ENCODE assay signal across 8 mouse cellular contexts in the genomic region with DNA sequence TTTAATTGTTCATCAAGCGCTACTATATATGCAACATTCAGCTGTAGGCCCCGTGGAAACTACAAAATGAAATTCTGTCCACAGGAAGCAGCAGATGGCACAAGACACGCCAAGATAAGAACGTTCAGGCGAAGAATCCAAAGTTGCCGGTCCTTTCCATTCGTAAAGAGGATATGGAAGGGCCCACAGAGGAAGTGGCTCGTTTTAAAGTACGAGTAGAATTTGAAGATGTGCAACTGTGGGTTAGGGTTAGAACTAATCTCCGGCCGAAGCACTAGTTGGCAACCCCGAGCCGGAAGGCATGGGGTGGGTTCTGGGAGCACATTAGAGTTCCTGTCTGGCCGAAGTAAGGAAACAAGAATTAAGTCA. TPM values are rescaled to one million over a fixed set of nuclear protein-coding genes. Genes with fewer than 3 reads are reported as not detected.
DNase-seq lines count a peak whose midpoint lies in the region; ATAC-seq and TF ChIP-seq lines count a peak whose summit lies in the region.

No protein-coding gene starts in this region.

- no peaks in the 10 kb centered on the region; the same call in 1 of the 2 replicates for H3K4me1 ChIP-seq in embryonic fibroblast, embryonic 13.5 days (ENCODE audit: control insufficient read depth, insufficient read depth, low read length)
- no peaks in the 10 kb centered on the region for H3K4me1 ChIP-seq in limb, embryonic 11.5 days (ENCODE audit: control insufficient read depth, insufficient read depth, low read length)
- no peaks in the 10 kb centered on the region for H3K4me1 ChIP-seq in neural tube, embryonic 12.5 days

- ATAC-seq in limb, embryonic 11.5 days (ENCODE audit: insufficient number of reproducible peaks, low FRiP score, low TSS enrichment, low read depth), result no peak
- no peak for ATAC-seq in neural tube, embryonic 12.5 days (ENCODE audit: low FRiP score, low read depth)

- peak overlapping the region; percentile 94 for H3K9ac ChIP-seq in limb, embryonic 11.5 days (ENCODE audit: low read length)
- H3K9ac ChIP-seq in neural tube, embryonic 12.5 days, result peak overlapping the region; percentile 73

- DNase-seq in embryo, embryonic 11 days, result peak; percentile 53
- DNase-seq in embryo, embryonic 9.5 days (ENCODE audit: extremely low spot score), result no peak
- DNase-seq in CD4-positive, CD25-positive, alpha-beta regulatory T cell, adult 2 months (ENCODE audit: low read depth, low spot score), result peak; percentile 66
- no peak for DNase-seq in limb, embryonic 11.5 days (ENCODE audit: low spot score)
- no peak for DNase-seq in layer of hippocampus, postnatal 14 days (ENCODE audit: low spot score in 2 of 2)
- DNase-seq in kidney, postnatal 25 days, result no peak

- no peaks in the 10 kb centered on the region for H3K9me3 ChIP-seq in limb, embryonic 11.5 days (ENCODE audit: control insufficient read depth, low read length)
- H3K9me3 ChIP-seq in neural tube, embryonic 12.5 days, result no peaks in the 10 kb centered on the region

- no peaks in the 10 kb centered on the region for H3K27me3 ChIP-seq in limb, embryonic 11.5 days (ENCODE audit: control insufficient read depth, insufficient read depth, low read length)
- H3K27me3 ChIP-seq in neural tube, embryonic 12.5 days (replicated peaks), result no peaks in the 10 kb centered on the region

- WGBS in limb, embryonic 11.5 days, result under 1% methylated on average over 14 of the region's 14 CpGs
- WGBS in neural tube, embryonic 12.5 days, result 2% methylated on average over 14 of the region's 14 CpGs

- H3K4me2 ChIP-seq in limb, embryonic 11.5 days (ENCODE audit: low read depth, severe bottlenecking), result peak overlapping the region; percentile 57
- peak overlapping the region; percentile 67 for H3K4me2 ChIP-seq in neural tube, embryonic 12.5 days (replicated peaks)

- H3K27ac ChIP-seq in embryonic fibroblast, embryonic 13.5 days (ENCODE audit: insufficient read depth, low read length), result peak overlapping the region; percentile 82
- H3K27ac ChIP-seq in limb, embryonic 11.5 days (replicated peaks; ENCODE audit: low read depth, low read length), result peak overlapping the region; percentile 76
- peak overlapping the region; percentile 39; the same call in 1 of the 2 replicates for H3K27ac ChIP-seq in neural tube, embryonic 12.5 days

- H3K4me3 ChIP-seq in embryonic fibroblast, embryonic 13.5 days (ENCODE audit: insufficient read depth, low read length), result peak overlapping the region; percentile 77
- H3K4me3 ChIP-seq in limb, embryonic 11.5 days (ENCODE audit: low read depth, low read length), result peak overlapping the region; percentile 86
- H3K4me3 ChIP-seq in neural tube, embryonic 12.5 days, result peak overlapping the region; percentile 65

- H3K36me3 ChIP-seq in limb, embryonic 11.5 days (ENCODE audit: control insufficient read depth, insufficient read depth, low read length), result peaks cover 18% of the 10 kb centered on the region
- H3K36me3 ChIP-seq in neural tube, embryonic 12.5 days, result peaks cover 24% of the 10 kb centered on the region

- no peak; the same call in 1 of the 2 replicates for TF ChIP-seq POLR2A in embryonic fibroblast, embryonic 13.5 days (IDR thresholded peaks at IDR 0.05; ENCODE audit: low read depth, low read length)

- no peak for TF ChIP-seq CTCF in embryonic fibroblast, embryonic 13.5 days (IDR thresholded peaks at IDR 0.05; ENCODE audit: borderline replicate concordance, insufficient read depth, low read length)

RNA-seq across cellular contexts. Expression of gene Ddx23, which starts 0.5 kb away (rescaled TPM):
- 58.8 and 62.4 TPM in 2 replicates for polyA plus RNA-seq in embryonic fibroblast, embryonic 13.5 days (2011; ENCODE audit: insufficient read length, low read depth, missing spikeins)
- 24.8 and 27.7 TPM in 2 replicates for polyA plus RNA-seq in limb, embryonic 11.5 days (2014; fragmentation: Nextera tagmentation; extraction: Ambion mirVana)
- 16.4 and 23.2 TPM in 2 replicates for polyA plus RNA-seq in neural tube, embryonic 12.5 days (2016; fragmentation: Nextera tagmentation; extraction: Ambion mirVana)
- total RNA-seq in layer of hippocampus, postnatal 14 days (2021), result 10 to 100 TPM; 60.3 to 70.2 TPM

RNA-seq across cellular contexts. Expression of gene Rnd1, which starts 15.1 kb away (rescaled TPM):
- polyA plus RNA-seq in embryonic fibroblast, embryonic 13.5 days (2011; ENCODE audit: insufficient read length, low read depth, missing spikeins), result 9.6 and 14.3 TPM in 2 replicates
- polyA plus RNA-seq in limb, embryonic 11.5 days (2014; fragmentation: Nextera tagmentation; extraction: Ambion mirVana), result 0.29 and 0.37 TPM in 2 replicates
- 7.8 and 9.7 TPM in 2 replicates for polyA plus RNA-seq in neural tube, embryonic 12.5 days (2016; fragmentation: Nextera tagmentation; extraction: Ambion mirVana)
- total RNA-seq in layer of hippocampus, postnatal 14 days (2021), result 10 to 100 TPM; 18.8 to 21.5 TPM

RNA-seq across cellular contexts. Expression of gene Cacnb3, which starts 31.5 kb away (rescaled TPM):
- polyA plus RNA-seq in embryonic fibroblast, embryonic 13.5 days (2011; ENCODE audit: insufficient read length, low read depth, missing spikeins), result 40.5 and 44.2 TPM in 2 replicates
- polyA plus RNA-seq in limb, embryonic 11.5 days (2014; fragmentation: Nextera tagmentation; extraction: Ambion mirVana), result 23.4 and 25.1 TPM in 2 replicates
- 108 and 127 TPM in 2 replicates for polyA plus RNA-seq in neural tube, embryonic 12.5 days (2016; fragmentation: Nextera tagmentation; extraction: Ambion mirVana)
- total RNA-seq in layer of hippocampus, postnatal 14 days (2021), result 100 to 1,000 TPM; 159 to 168 TPM

RNA-seq across cellular contexts. Expression of gene Ccdc65, which starts 45.8 kb away (rescaled TPM):
- polyA plus RNA-seq in embryonic fibroblast, embryonic 13.5 days (2011; ENCODE audit: insufficient read length, low read depth, missing spikeins), result 2.7 and 3.2 TPM in 2 replicates
- 0.48 and 1.3 TPM in 2 replicates for polyA plus RNA-seq in limb, embryonic 11.5 days (2014; fragmentation: Nextera tagmentation; extraction: Ambion mirVana)
- polyA plus RNA-seq in neural tube, embryonic 12.5 days (2016; fragmentation: Nextera tagmentation; extraction: Ambion mirVana), result 2.1 and 2.3 TPM in 2 replicates
- total RNA-seq in layer of hippocampus, postnatal 14 days (2021), result 10 to 100 TPM in 1 of 2 experiments, 1 to 10 TPM in 1; 8.9 to 10.1 TPM

RNA-seq across cellular contexts. Expression of gene Adcy6, which starts 52.3 kb away (rescaled TPM):
- 49.8 and 56.5 TPM in 2 replicates for polyA plus RNA-seq in embryonic fibroblast, embryonic 13.5 days (2011; ENCODE audit: insufficient read length, low read depth, missing spikeins)
- polyA plus RNA-seq in limb, embryonic 11.5 days (2014; fragmentation: Nextera tagmentation; extraction: Ambion mirVana), result 16.2 and 18.9 TPM in 2 replicates
- 14.5 and 16.3 TPM in 2 replicates for polyA plus RNA-seq in neural tube, embryonic 12.5 days (2016; fragmentation: Nextera tagmentation; extraction: Ambion mirVana)
- total RNA-seq in layer of hippocampus, postnatal 14 days (2021), result 10 to 100 TPM; 45.1 to 45.3 TPM

Comparison
In these comparisons a context has a peak if more than half of its experiments do, and no peak if none do; other contexts are left out.
1. DNase-seq: peak in embryo, embryonic 11 days (single experiment) and CD4-positive, CD25-positive, alpha-beta regulatory T cell, adult 2 months (single experiment); none in embryo, embryonic 9.5 days (single experiment), limb, embryonic 11.5 days (single experiment), layer of hippocampus, postnatal 14 days (0 of 2) and kidney, postnatal 25 days (0 of 2).
2. Peak in every context shown above with its lines, with median percentiles within 50 percentile points of each other: H3K27ac ChIP-seq and H3K4me3 ChIP-seq.